Mouse (Mus musculus) forebrain, embryonic 16.5 days (tissue): ENCODE results near the gene Mrpl35. TPM values are rescaled to one million over a fixed set of nuclear protein-coding genes. Genes with fewer than 3 reads are reported as not detected.

Source experiments
- ATAC-seq: fragments of 200-750 bp; cut with Nextera tagmentation; 2 replicates; pipeline ENCODE4 v1.8.0; 2017; ENCODE audit warnings: mild to moderate bottlenecking, moderate library complexity
- H3K27ac ChIP-seq: fragments of 300-500 bp; sonication (generic); 2 replicates; pipeline ENCODE4 v1.5.1; 2014; ENCODE audit warnings: low read length, control low read depth
- H3K27me3 ChIP-seq: fragments of 300-500 bp; sonication (generic); replicated peaks from 2 replicates; pipeline ENCODE4 v1.6.1; 2014; ENCODE audit warnings: low read length; ENCODE audit not compliant: control insufficient read depth, insufficient read depth
- H3K36me3 ChIP-seq: fragments of 300-500 bp; sonication (generic); 2 replicates; pipeline ENCODE4 v1.6.1; 2014; ENCODE audit not compliant: control insufficient read depth, insufficient read depth
- H3K4me1 ChIP-seq: fragments of 300-500 bp; sonication (generic); replicated peaks from 2 replicates; pipeline ENCODE4 v1.6.1; 2014; ENCODE audit warnings: low read length; ENCODE audit not compliant: control insufficient read depth, insufficient read depth
- H3K4me2 ChIP-seq: fragments of 300-500 bp; sonication (generic); 2 replicates; pipeline ENCODE4 v1.6.1; 2014; ENCODE audit warnings: mild to moderate bottlenecking, low read length, control low read depth
- H3K4me3 ChIP-seq: fragments of 300-500 bp; sonication (generic); replicated peaks from 2 replicates; pipeline ENCODE4 v1.5.1; 2014; ENCODE audit warnings: mild to moderate bottlenecking, low read length, control low read depth
- H3K9ac ChIP-seq: fragments of 300-500 bp; sonication (generic); replicated peaks from 2 replicates; pipeline ENCODE4 v1.6.1; 2014; ENCODE audit warnings: low read depth, low read length, control low read depth
- H3K9me3 ChIP-seq: fragments of 300-500 bp; sonication (generic); 2 replicates; pipeline ENCODE4 v1.6.1; 2016; ENCODE audit warnings: low read length; ENCODE audit not compliant: control insufficient read depth
- WGBS: fragments of 180-500 bp; shearing (Covaris S2); extraction: QIAGEN DNeasy Blood & Tissue Kit; methylation state at CpG from one replicate; pipeline ENCODE4 v1.1.7; 2014; 5-methylcytosine and 5-hydroxymethylcytosine counted together
- polyA plus RNA-seq: library from polyadenylated mRNA; unstranded; fragments of >200 nt; fragmentation: Nextera tagmentation; extraction: Ambion mirVana; gene quantifications from 2 replicates; pipeline ENCODE4 v1.2.1, GENCODE M21; 2015

Mrpl35 gene
- polyA plus RNA-seq, 1 experiment from 2014 or later, result 42.9 TPM

GRCm38 (mm10) chr6:71779831-71780230, 46.9 kb downstream of the Mrpl35 start:
- no peak for ATAC-seq
- H3K27ac ChIP-seq, result no peak overlapping the region
- no peak overlapping the region for H3K4me2 ChIP-seq
- 57% methylated on average over 2 of the region's 2 CpGs for WGBS
- H3K4me3 ChIP-seq, result no peak overlapping the region
- H3K27me3 ChIP-seq, result no peaks in the 10 kb centered on the region
- H3K9ac ChIP-seq, result no peak overlapping the region
- peaks cover 5% of the 10 kb centered on the region for H3K36me3 ChIP-seq
- H3K4me1 ChIP-seq, result no peaks in the 10 kb centered on the region
- no peaks in the 10 kb centered on the region for H3K9me3 ChIP-seq

- Histone ChIP-seq H3K9me3 (no peaks in the 10 kb centered on the region), H3K27ac (no peak overlapping the region), H3K4me3 (no peak overlapping the region), H3K27me3 (no peaks in the 10 kb centered on the region), H3K4me1 (no peaks in the 10 kb centered on the region), H3K9ac (no peak overlapping the region), H3K4me2 (no peak overlapping the region), H3K36me3 (peaks cover 2% of the 10 kb centered on the region; the same call in 1 of the 2 replicates)
- WGBS, result 54% methylated on average over 5 of the region's 5 CpGs
- no peak for ATAC-seq
Observed at GRCm38 (mm10) chr6:71778016-71778415, 48.8 kb downstream of the Mrpl35 start.

GRCm38 (mm10) chr6:71772636-71773208, 54.0 kb downstream of the Mrpl35 start:
- WGBS, result 83% methylated on average over 7 of the region's 7 CpGs
- Histone ChIP-seq H3K9ac (no peak overlapping the region), H3K36me3 (peaks cover 11% of the 10 kb centered on the region), H3K27ac (peak overlapping the region; percentile 67), H3K4me3 (no peak overlapping the region), H3K9me3 (no peaks in the 10 kb centered on the region; the same call in 1 of the 2 replicates), H3K4me1 (peaks cover 6% of the 10 kb centered on the region), H3K4me2 (no peak overlapping the region), H3K27me3 (no peaks in the 10 kb centered on the region)
- no peak for ATAC-seq

- H3K4me2 ChIP-seq, result no peak overlapping the region
- ATAC-seq, result peak; percentile 84
- no peak overlapping the region for H3K9ac ChIP-seq
- H3K27ac ChIP-seq, result peak overlapping the region; percentile 67
- H3K36me3 ChIP-seq, result peaks cover 11% of the 10 kb centered on the region
- H3K4me1 ChIP-seq, result peaks cover 6% of the 10 kb centered on the region
- no peak overlapping the region for H3K4me3 ChIP-seq
- WGBS, result 55% methylated on average over 6 of the region's 6 CpGs
- H3K27me3 ChIP-seq, result no peaks in the 10 kb centered on the region
- H3K9me3 ChIP-seq, result no peaks in the 10 kb centered on the region; the same call in 1 of the 2 replicates
Observed at GRCm38 (mm10) chr6:71772156-71772555, 54.6 kb downstream of the Mrpl35 start.

- Histone ChIP-seq H3K27me3 (no peaks in the 10 kb centered on the region), H3K4me2 (no peak overlapping the region), H3K27ac (no peak overlapping the region), H3K36me3 (peaks cover 11% of the 10 kb centered on the region), H3K9me3 (no peaks in the 10 kb centered on the region; the same call in 1 of the 2 replicates), H3K4me1 (peaks cover 6% of the 10 kb centered on the region), H3K9ac (no peak overlapping the region), H3K4me3 (no peak overlapping the region)
- ATAC-seq, result no peak
- 94% methylated on average over 4 of the region's 4 CpGs for WGBS
Observed at GRCm38 (mm10) chr6:71771282-71771681, 55.5 kb downstream of the Mrpl35 start.

- 98% methylated on average over 4 of the region's 4 CpGs for WGBS
- H3K9me3 ChIP-seq, result no peaks in the 10 kb centered on the region; the same call in 1 of the 2 replicates
- peaks cover 6% of the 10 kb centered on the region for H3K4me1 ChIP-seq
- no peak overlapping the region for H3K27ac ChIP-seq
- no peak overlapping the region for H3K4me2 ChIP-seq
- H3K9ac ChIP-seq, result no peak overlapping the region
- H3K36me3 ChIP-seq, result peaks cover 11% of the 10 kb centered on the region
- H3K27me3 ChIP-seq, result no peaks in the 10 kb centered on the region
- no peak overlapping the region for H3K4me3 ChIP-seq
- ATAC-seq, result no peak
Observed at GRCm38 (mm10) chr6:71770856-71771255, 55.9 kb downstream of the Mrpl35 start.

- Histone ChIP-seq H3K36me3 (peaks cover 11% of the 10 kb centered on the region), H3K9me3 (no peaks in the 10 kb centered on the region; the same call in 1 of the 2 replicates), H3K4me2 (no peak overlapping the region), H3K4me3 (no peak overlapping the region), H3K4me1 (peaks cover 6% of the 10 kb centered on the region), H3K27me3 (no peaks in the 10 kb centered on the region), H3K9ac (no peak overlapping the region), H3K27ac (no peak overlapping the region)
- 71% methylated on average over 12 of the region's 12 CpGs for WGBS
- ATAC-seq, result no peak
Observed at GRCm38 (mm10) chr6:71769901-71770690, 56.7 kb downstream of the Mrpl35 start.

GRCm38 (mm10) chr6:71767761-71768160, 59.0 kb downstream of the Mrpl35 start:
- Histone ChIP-seq H3K4me2 (no peak overlapping the region), H3K27me3 (no peaks in the 10 kb centered on the region), H3K9me3 (no peaks in the 10 kb centered on the region; the same call in 1 of the 2 replicates), H3K4me1 (peaks cover 6% of the 10 kb centered on the region), H3K36me3 (peaks cover 9% of the 10 kb centered on the region), H3K9ac (no peak overlapping the region), H3K4me3 (no peak overlapping the region), H3K27ac (no peak overlapping the region)
- WGBS, result 81% methylated on average over 4 of the region's 4 CpGs
- ATAC-seq, result no peak
